Mouse (Mus musculus) liver, adult 2 months (tissue): ENCODE measurements around the gene Slc9a1.

Experiments used
- CTCF ChIP-seq: fragments of 200-500 bp; IDR thresholded peaks from 2 replicates; pipeline ENCODE4 v1.5.1; 2011; ENCODE audit warnings: low read depth, low read length, control low read depth
- POLR2A ChIP-seq: fragments of 200-500 bp; IDR thresholded peaks from 2 replicates; pipeline ENCODE4 v1.6.1; 2011; ENCODE audit warnings: low read length, control low read depth; ENCODE audit not compliant: insufficient read depth; ENCODE audit errors: extremely low read depth

GRCm38 (mm10) chr4:133448708-133449388 is 79.3 kb downstream of the Slc9a1 start:
- TF ChIP-seq POLR2A (no peak), CTCF (no peak)
